Mouse (Mus musculus) right cerebral cortex, postnatal 36 days (tissue): ENCODE data around the gene Gpr176.
A peak's percentile ranks its signal among the peaks of the same experiment; 100 is the strongest.

Experiments
- DNase-seq, 2 experiments: peaks; one replicate each; pipeline ENCODE4 v3.0.0; 2022; ENCODE audit warnings: low spot score in 2 of 2, mixed read lengths in 1 of 2

Gpr176 gene

DNA sequence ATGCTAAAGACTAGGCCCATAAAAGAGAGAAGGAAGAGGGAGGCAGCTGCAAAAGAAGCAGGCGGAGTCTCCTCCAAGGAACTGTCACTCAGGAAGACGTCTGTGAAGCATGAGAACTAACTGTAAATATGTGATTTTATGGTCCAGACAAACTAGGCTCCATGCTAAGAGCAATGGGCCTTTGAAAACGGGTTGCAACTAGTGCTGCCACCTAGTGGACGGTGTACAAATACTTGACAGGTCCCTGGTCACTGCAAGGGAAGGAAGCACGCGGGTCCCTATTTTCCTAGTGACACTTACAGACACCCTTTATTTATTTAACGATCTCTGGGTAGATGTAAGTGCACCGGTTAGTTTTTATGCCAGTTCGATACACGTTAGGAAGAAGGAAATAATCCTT lies 127.3 kb downstream of the Gpr176 start:
- peak; percentile 11 to 19 for DNase-seq

DNA sequence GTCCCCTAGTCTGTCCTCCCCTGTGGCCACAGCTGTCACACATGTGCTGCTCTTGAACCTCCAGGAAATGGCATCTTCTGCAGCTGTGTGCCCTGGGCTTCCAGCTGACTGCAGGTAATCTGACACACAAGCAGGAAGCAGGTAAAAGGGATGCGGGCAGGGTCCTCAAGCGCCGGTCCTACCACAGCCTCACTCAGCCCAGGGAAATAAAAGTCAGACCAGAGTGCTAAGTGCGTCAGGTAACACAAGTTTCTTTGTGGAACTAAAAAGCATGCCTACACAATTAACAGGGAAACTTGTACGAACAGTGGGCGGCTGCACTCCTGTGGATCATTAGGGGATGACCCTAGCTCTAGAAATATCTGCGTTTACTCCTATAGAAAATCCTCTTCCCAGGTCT lies 137.0 kb downstream of the Gpr176 start:
- no peak for DNase-seq

DNA sequence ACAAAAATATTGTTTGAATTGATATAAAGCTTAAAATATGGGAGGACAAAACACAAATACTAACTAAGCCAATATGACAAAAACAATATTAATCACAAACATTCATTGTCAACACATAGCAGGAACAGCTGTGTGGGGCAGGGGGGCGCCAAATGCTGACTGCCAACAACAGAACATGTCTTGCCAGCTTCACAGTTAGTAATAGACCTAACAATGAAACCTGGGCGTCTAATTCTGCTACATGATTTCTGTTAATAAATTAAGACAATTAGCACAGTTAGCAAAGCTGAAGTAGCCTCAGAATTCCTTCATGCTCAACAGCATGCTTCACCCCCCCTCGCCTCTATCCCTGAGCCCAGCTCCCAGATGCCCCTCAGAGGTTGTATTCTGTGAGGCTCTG lies 137.6 kb downstream of the Gpr176 start:
- DNase-seq = no peak

GRCm38 (mm10) chr2:118230544-118230943 lies 142.7 kb downstream of the Gpr176 start:
- no peak for DNase-seq

DNA sequence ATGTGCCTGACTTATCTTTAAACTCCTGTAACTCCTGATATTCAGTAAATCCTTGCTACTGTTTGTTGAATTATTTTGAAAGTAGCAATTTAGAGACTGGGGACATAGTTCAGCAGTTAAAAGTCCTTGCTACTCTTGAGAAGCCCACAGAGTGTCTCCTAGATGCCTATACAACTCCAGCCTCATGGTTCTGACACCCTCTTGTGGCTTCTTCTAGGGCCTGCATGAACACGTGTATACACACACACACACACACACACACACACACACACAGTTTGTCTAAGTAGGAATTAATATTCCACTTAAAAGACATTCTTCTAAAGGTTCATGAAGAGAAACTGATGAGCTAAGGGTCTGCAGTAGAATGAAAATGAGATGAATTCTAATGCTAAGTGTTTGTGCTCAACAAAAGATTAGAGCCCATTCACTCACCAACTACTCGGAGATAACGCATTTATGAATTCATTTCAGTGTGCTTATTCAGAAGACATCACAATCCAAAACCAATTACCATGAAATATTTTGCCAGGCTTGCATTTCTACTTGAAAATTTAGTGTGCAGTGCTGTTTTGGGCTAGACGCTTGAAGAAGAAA lies 144.6 kb downstream of the Gpr176 start:
- no peak for DNase-seq
